In the genomic region with DNA sequence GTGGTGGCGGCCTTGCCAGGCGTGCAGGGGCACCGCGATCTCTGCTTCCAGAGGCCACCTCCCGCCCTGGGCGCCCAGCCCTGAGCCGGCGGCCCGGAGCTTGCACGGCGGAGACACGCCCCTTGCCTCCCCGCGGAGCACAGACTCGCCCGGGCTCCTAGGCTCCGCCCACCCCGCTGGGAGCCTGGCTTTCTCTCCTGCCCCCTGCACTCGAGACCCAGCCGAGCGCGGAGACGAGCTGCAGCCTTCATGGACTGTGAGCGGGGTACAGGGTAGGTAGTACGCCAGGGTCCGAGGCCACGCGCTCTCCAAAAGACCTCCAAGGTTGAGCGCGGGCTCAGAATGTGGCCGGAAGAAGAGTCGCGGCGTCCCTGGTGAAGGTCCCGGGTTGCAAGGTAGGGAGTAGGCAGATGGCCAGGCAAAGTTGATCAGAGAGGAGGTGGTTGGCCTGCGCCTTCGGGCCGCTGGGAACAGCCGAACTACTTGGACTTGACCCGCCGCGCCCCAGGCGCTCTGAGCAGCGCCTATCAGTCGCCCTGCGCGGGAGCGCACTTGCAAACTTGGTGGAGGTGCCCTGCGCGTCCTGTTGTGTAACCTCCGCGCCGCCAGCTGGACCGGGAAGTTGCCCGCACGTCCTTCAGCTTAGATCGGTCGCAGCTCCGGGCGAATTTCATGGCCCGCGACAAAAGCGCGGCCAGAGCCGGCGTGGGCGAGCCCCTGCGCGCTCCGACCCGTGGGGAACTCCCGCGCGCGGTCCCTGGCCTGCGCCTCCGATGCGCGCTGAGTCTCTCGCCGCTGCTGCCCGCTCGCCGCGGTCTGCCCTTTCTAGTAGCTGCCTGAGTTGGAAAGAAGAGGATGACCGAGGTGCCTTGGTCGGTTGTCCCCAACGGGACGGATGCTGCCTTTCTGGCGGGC, we compare ENCODE assay signal across 8 mouse cellular contexts. TPM values are rescaled to one million over a fixed set of nuclear protein-coding genes. Genes with fewer than 3 reads are reported as not detected.
A peak's percentile ranks its signal among the peaks of the same experiment; 100 is the strongest.
DNase-seq lines count a peak whose midpoint lies in the region; ATAC-seq lines count a peak whose summit lies in the region.

A gene (plus strand): TSS at position 209 of the 915 bp plus-strand sequence.

- intact Hi-C loops in gastrocnemius, postnatal 36 days (cut with DNase I): no loop called here
- intact Hi-C loops in left cerebral cortex, postnatal 36 days (cut with DNase I): no loop called here

- H3K36me3 ChIP-seq in intestine, embryonic 15.5 days: no peaks in the 10 kb centered on the region

- peak; percentile 99 for ATAC-seq in intestine, embryonic 15.5 days

- no peaks in the 10 kb centered on the region for H3K27me3 ChIP-seq in intestine, embryonic 15.5 days (replicated peaks)

- peak within 1 kb of the TSS; percentile 89 for H3K27ac ChIP-seq in intestine, embryonic 15.5 days

- H3K9me3 ChIP-seq in intestine, embryonic 15.5 days: no peaks in the 10 kb centered on the region

- H3K4me2 ChIP-seq in intestine, embryonic 15.5 days (replicated peaks): peak within 1 kb of the TSS; percentile 89

- peak within 1 kb of the TSS; percentile 75 for H3K9ac ChIP-seq in intestine, embryonic 15.5 days

- H3K4me3 ChIP-seq in intestine, embryonic 15.5 days (replicated peaks): peak within 1 kb of the TSS; percentile 79

- under 1% methylated on average over 90 of the region's 90 CpGs for WGBS in intestine, embryonic 15.5 days

- peak; percentile 87 for DNase-seq in adrenal gland, postnatal 14 days
- peak; percentile 74 for DNase-seq in embryo, embryonic 11.5 days (ENCODE audit: low read depth, low spot score)
- peak; percentile 82 to 85 for DNase-seq in gastrocnemius, postnatal 36 days
- DNase-seq in left cerebral cortex, postnatal 36 days (ENCODE audit: low spot score in 2 of 2): peak; percentile 50 to 61
- peak; percentile 84 for DNase-seq in mesoderm, embryonic 11.5 days (ENCODE audit: low read depth, low spot score)
- peak; percentile 60 for DNase-seq in right cerebral cortex, postnatal 25 days
- DNase-seq in urinary bladder, postnatal 36 days (ENCODE audit: low spot score in 2 of 2): peak; percentile 83 to 87

- 0 out of 2 replicates have a peak, but pooled peaks cover 2% of the 10 kb centered on the region for H3K4me1 ChIP-seq in intestine, embryonic 15.5 days (replicated peaks)

RNA-seq across cellular contexts. Expression of the gene that starts here (rescaled TPM):
- 5.0 and 6.2 TPM in 2 replicates for total RNA-seq in adrenal gland, postnatal 14 days (2021)
- total RNA-seq in gastrocnemius, postnatal 36 days (2021): 10 to 100 TPM; 11.3 to 12.5 TPM
- polyA plus RNA-seq in intestine, embryonic 15.5 days (2015; fragmentation: Nextera tagmentation; extraction: Ambion mirVana): 13.8 and 15.7 TPM in 2 replicates
- total RNA-seq in left cerebral cortex, postnatal 36 days (2021): 1 to 10 TPM; 2.3 to 3.4 TPM

Comparison
In these comparisons a context has a peak if more than half of its experiments do, and no peak if none do; other contexts are left out.
1. Peak in every context shown above with its lines: DNase-seq, ATAC-seq, H3K4me3 ChIP-seq and H3K27ac ChIP-seq.